Mouse (Mus musculus) hindbrain, postnatal 0 days (tissue): ENCODE data around the gene Churc1. TPM values are rescaled to one million over a fixed set of nuclear protein-coding genes. Genes with fewer than 3 reads are reported as not detected.
"Not testable (repeated sequence)": the region's sequence is repeated elsewhere in the genome, so short reads cannot be mapped to it uniquely, and the experiment has no call there.

Source experiments
- ATAC-seq: fragments of 200-750 bp; cut with Nextera tagmentation; 2 replicates; pipeline ENCODE4 v1.8.0; 2017; ENCODE audit warnings: mild to moderate bottlenecking, moderate TSS enrichment, moderate library complexity
- DNase-seq: peaks from one replicate; pipeline ENCODE4 v3.0.0-alpha.2; 2015; ENCODE audit warnings: low spot score
- H3K27ac ChIP-seq: fragments of 300-500 bp; sonication (generic); 2 replicates; pipeline ENCODE4 v1.5.1; 2014; ENCODE audit warnings: mild to moderate bottlenecking
- H3K27me3 ChIP-seq: fragments of 300-500 bp; sonication (generic); 2 replicates; pipeline ENCODE4 v1.6.1; 2014; ENCODE audit warnings: low read length, mixed read lengths; ENCODE audit not compliant: insufficient read depth
- H3K36me3 ChIP-seq: fragments of 300-500 bp; sonication (generic); 2 replicates; pipeline ENCODE4 v1.6.1; 2014; ENCODE audit warnings: low read length, mixed read lengths; ENCODE audit not compliant: insufficient read depth
- H3K4me1 ChIP-seq: fragments of 300-500 bp; sonication (generic); 2 replicates; pipeline ENCODE4 v1.6.1; 2014; ENCODE audit warnings: antibody characterized with exemption, low read length, mixed read lengths; ENCODE audit not compliant: insufficient read depth
- H3K4me2 ChIP-seq: fragments of 300-500 bp; sonication (generic); 2 replicates; pipeline ENCODE4 v1.6.1; 2014; ENCODE audit warnings: low read depth, mild to moderate bottlenecking, low read length, moderate library complexity, mixed read lengths
- H3K4me3 ChIP-seq: fragments of 300-500 bp; sonication (generic); 2 replicates; pipeline ENCODE4 v1.5.1; 2014; ENCODE audit warnings: low read length
- H3K9ac ChIP-seq: fragments of 300-500 bp; sonication (generic); replicated peaks from 2 replicates; pipeline ENCODE4 v1.6.1; 2014; ENCODE audit warnings: mild to moderate bottlenecking, low read length, moderate library complexity, mixed read lengths
- H3K9me3 ChIP-seq: fragments of 300-500 bp; sonication (generic); 2 replicates; pipeline ENCODE4 v1.6.1; 2016; ENCODE audit warnings: low read length, mixed read lengths
- CTCF ChIP-seq: IDR thresholded peaks from 2 replicates; pipeline ENCODE4 v1.5.1; 2016; ENCODE audit warnings: antibody characterized with exemption, control low read depth, low read depth
- WGBS: fragments of 180-500 bp; shearing (Covaris S2); extraction: QIAGEN DNeasy Blood & Tissue Kit; methylation state at CpG from one replicate; pipeline ENCODE4 v1.1.7; 2014; 5-methylcytosine and 5-hydroxymethylcytosine counted together
- polyA plus RNA-seq: library from polyadenylated mRNA; unstranded; fragments of >200 nt; fragmentation: Nextera tagmentation; extraction: Ambion mirVana; gene quantifications from 2 replicates; pipeline ENCODE4 v1.2.1, GENCODE M21; 2015
- total RNA-seq: library from RNA; depleted of rRNA; stranded (reverse); fragments of >200 nt; gene quantifications from 2 replicates; pipeline ENCODE4 v1.2.3, GENCODE M21; 2014

Churc1 gene
- total and polyA plus RNA-seq, 2 experiments from 2014 or later, result 46.8 to 164 TPM

DNA sequence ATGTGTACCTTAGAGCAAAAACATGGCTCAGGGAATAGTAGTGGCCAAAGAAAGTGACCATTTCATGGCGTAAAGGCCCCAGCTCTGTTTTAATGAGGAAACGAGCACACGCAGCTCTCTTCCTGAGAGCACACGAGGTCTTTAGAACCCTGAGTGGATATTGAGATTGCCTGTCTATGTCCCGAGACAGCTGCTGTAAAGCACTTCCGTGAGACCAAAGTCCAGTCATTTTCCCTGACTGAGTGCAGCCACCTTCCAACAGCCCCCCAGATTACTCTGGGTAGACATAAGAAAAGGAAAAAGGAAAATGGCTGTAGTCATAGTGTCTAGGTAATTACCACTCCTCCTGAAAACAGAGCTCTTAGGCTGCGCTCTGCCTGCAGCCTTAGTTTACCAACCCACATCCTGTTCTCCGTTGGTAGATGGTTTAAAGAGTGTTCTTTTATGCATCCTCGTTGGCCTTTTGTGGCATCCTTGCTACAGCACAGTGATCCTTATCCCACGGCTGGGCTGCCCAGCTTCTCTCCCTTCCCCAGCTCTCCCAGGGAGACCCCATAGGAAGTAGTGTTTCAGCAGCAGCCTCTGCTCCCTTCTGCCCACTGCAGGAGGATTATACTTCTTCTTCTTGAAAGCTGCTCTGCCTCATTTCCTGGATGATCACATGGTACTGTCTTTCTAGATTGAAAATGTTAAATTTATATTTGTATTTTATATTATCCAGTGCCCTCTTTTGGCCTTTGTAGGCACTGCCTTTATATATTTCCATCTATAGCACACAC, 13.2 kb downstream of the Churc1 start:
- Histone ChIP-seq H3K9me3 (no peaks in the 10 kb centered on the region), H3K36me3 (no peaks in the 10 kb centered on the region), H3K27me3 (no peaks in the 10 kb centered on the region), H3K9ac (no peak overlapping the region), H3K27ac (no peak overlapping the region), H3K4me3 (no peak overlapping the region), H3K4me2 (no peak overlapping the region), H3K4me1 (no peaks in the 10 kb centered on the region)
- WGBS, result 83% methylated on average over 10 of the region's 10 CpGs
- TF ChIP-seq CTCF, result peak; percentile 9
- no peak for ATAC-seq
- DNase-seq, result no peak

DNA sequence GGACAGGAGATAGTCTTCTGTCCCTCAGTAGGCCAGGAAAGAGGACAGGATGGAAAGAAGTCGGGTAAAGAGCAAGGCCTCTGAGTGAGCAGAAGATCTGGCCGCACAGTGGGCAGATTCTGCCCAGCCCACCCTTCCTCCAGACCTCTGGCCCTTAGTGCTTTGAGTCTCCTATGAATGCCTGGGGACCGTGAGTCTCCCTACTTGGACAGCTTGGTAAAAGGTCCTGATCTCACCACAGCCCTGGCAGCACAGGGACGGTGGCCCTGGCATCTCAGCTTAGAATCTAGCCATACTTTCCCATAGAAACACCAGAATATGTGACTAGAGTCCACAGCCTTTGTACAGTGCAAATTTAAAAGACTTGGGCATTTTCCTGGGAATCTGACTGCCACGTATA, 14.6 kb downstream of the Churc1 start:
- Histone ChIP-seq H3K36me3 (no peaks in the 10 kb centered on the region), H3K9me3 (no peaks in the 10 kb centered on the region), H3K4me3 (no peak overlapping the region), H3K4me1 (no peaks in the 10 kb centered on the region), H3K27me3 (no peaks in the 10 kb centered on the region), H3K9ac (no peak overlapping the region), H3K27ac (no peak overlapping the region), H3K4me2 (no peak overlapping the region)
- WGBS, result 74% methylated on average over 5 of the region's 5 CpGs
- DNase-seq, result no peak
- ATAC-seq, result no peak
- no peak for TF ChIP-seq CTCF

DNA sequence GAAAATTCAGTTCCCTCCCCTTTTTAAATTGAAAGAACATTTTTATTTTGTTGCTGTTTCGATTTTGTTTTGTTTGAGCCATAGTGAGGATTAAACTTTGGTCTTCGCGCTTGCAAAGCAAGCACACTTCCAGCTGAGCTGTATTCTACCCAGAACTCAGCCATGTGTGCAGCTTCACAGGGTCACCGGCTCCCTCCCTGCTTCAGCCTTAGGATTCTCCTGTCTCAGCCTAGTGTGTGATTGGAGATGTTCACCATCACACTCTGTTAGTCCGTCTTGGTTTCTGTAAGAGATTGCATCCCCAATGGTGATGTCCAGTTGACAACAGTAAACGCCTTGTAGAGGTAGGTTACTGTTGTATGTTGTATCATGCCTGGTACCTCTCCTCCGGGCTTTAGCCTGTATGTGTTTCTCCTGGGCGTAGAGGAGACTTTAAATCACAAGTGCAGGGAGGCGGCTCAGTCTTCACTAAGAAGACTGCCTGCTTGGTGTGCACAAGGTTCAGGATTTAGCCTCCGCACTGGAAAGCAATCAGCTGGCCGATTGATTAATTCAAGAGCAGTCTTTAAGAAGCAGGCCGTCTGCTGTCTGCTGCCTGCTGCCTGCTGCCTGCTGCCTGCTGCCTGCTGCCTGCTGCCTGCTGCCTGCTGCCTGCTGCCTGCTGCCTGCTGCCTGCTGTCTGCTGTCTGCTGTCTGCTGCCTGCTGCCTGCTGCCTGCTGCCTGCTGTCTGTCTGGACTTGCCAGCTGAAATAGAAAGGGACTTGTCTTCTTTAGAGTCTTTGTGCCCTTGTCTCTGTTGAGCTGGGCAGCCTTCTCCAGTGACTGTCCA, 15.5 kb downstream of the Churc1 start:
- no peak for TF ChIP-seq CTCF
- no peak overlapping the region for H3K4me3 ChIP-seq
- H3K36me3 ChIP-seq, result no peaks in the 10 kb centered on the region
- DNase-seq (peak; percentile 47), ATAC-seq (peak; percentile 55; the same call in 1 of the 2 replicates)
- H3K9ac ChIP-seq, result no peak overlapping the region
- 47% methylated on average over 12 of the region's 12 CpGs for WGBS
- no peaks in the 10 kb centered on the region for H3K4me1 ChIP-seq
- H3K4me2 ChIP-seq, result no peak overlapping the region
- H3K9me3 ChIP-seq, result no peaks in the 10 kb centered on the region
- H3K27me3 ChIP-seq, result no peaks in the 10 kb centered on the region
- peak overlapping the region; percentile 56; the same call in 1 of the 2 replicates for H3K27ac ChIP-seq

DNA sequence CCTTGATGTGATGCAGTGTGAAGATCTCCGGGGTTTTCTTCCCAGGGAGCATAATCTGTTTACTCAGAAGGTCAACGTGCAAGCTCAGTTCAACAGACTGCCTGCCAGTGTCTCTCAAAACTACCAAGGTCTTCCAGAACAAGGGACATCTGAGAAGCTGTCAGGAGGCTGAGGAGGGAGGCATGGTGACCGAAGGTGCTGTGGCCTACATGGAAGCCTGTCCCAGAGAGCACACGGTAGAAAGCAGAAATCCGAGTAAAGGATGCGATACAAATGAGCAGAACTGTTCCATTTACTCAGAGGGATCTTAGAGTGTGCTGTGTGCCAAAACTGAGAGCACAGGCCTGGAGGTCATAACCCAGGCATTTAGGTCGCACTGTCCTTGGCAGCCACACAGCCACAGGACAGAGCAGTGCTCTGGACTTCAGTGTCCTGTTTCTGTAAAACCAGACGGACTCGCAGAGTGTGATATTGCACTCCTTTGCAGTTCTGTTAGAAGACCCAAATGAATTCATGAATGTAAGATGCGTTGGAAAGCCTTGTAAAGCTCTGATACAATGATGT, 18.8 kb downstream of the Churc1 start:
- Histone ChIP-seq H3K9ac (no peak overlapping the region), H3K4me1 (no peaks in the 10 kb centered on the region), H3K27me3 (no peaks in the 10 kb centered on the region), H3K9me3 (no peaks in the 10 kb centered on the region), H3K4me2 (no peak overlapping the region), H3K27ac (no peak overlapping the region), H3K36me3 (no peaks in the 10 kb centered on the region), H3K4me3 (no peak overlapping the region)
- 58% methylated on average over 10 of the region's 10 CpGs for WGBS
- DNase-seq (no peak), ATAC-seq (no peak; the same call in 1 of the 2 replicates)
- no peak for TF ChIP-seq CTCF

DNA sequence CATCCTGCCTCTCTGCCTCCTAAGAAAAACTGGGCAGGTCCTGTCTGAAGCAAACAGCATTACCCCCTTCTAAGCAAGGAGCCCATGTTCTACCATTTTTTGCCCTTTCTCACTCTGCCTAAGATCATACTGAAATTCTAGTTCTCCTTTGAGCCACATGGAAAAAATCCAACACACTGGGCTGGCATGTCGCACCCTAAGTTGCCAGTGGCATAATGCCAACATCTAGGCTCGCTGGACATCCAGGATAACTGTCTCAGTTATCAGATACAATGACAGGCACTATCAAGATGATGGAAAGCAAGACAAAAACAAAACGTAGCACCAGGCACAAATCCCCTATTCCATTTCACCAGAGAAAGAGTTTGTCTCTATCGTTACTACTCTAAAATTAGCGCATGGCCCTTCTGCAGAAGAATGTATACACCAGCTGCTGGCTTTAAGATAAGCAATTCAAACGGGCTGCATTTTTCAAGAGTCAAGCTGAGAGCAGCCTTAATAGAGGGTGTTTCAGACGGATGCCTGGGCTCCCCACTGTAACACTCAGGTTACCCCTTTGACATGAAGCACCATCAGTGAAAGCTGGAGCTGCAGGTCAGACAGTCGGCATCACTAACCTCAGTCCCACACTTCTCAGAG, 25.2 kb downstream of the Churc1 start:
- 36% methylated on average over 8 of the region's 8 CpGs for WGBS
- Histone ChIP-seq H3K9me3 (no peaks in the 10 kb centered on the region), H3K27me3 (no peaks in the 10 kb centered on the region), H3K36me3 (no peaks in the 10 kb centered on the region), H3K4me1 (no peaks in the 10 kb centered on the region), H3K27ac (no peak overlapping the region), H3K9ac (no peak overlapping the region), H3K4me3 (no peak overlapping the region), H3K4me2 (no peak overlapping the region)
- no peak for TF ChIP-seq CTCF
- DNase-seq, result peak; percentile 21
- no peak for ATAC-seq

DNA sequence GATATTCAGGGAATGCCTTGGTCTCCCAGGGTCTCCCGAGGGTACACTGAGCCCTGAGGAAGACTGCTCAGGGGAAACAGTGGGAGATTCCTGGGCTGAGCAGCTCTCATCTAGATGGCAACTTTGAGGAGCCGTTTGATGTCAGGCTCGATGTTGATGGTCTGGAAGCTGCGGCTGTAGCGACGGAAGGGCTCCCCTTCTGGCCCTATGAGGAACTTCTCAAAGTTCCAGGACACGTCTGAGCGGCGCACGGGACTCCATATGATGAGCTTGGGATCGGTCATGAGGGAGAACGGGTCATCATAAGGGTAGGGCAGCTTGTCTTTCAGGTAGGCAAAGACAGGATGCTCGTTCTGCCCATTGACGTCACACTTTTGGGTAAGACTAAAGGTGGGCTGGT, 27.2 kb downstream of the Churc1 start:
- not testable (repeated sequence) for H3K27ac ChIP-seq, H3K4me1 ChIP-seq, H3K4me3 ChIP-seq, ATAC-seq, H3K36me3 ChIP-seq, H3K27me3 ChIP-seq, H3K4me2 ChIP-seq, H3K9ac ChIP-seq, H3K9me3 ChIP-seq, DNase-seq
- WGBS, result 52% methylated on average over 14 of the region's 14 CpGs
